Mouse (Mus musculus): Measurements from ENCODE around the gene Cox6b2. TPM values are rescaled to one million over a fixed set of nuclear protein-coding genes. Genes with fewer than 3 reads are reported as not detected.

Cox6b2 gene
- polyA plus RNA-seq, 1 experiment: 41.9 TPM

DNA sequence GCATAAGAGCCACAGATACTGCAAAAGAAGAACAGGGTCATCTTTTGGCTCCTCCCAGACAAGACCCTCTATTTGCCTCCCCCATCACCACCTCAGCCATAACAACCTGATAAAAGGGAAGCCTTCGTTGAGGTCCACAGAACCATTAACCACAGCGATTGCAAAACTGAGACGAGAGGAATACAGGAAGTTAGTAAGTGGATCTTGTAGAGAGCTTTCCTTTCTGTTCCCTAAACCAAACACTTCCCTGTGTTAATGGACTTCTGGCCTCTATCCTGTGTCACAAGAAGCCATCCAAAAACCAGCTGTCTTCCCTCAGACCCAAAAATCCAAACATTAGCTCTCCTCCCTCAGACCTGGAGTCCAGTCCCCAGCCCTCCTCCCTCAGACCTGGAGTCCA, 28.5 kb downstream of the Cox6b2 start:
- Histone ChIP-seq H3K27me3 (ENCODE audit: control insufficient read depth, insufficient read depth, low read length) (no peaks in the 10 kb centered on the region), H3K27ac (ENCODE audit: insufficient read depth, low read length) (no peak overlapping the region), H3K4me1 (ENCODE audit: control insufficient read depth, insufficient read depth, low read length) (no peaks in the 10 kb centered on the region), H3K4me3 (replicated peaks; ENCODE audit: insufficient read depth, low read depth, low read length) (no peak overlapping the region)
- no peak for TF ChIP-seq CTCF (IDR thresholded peaks at IDR 0.05; ENCODE audit: borderline replicate concordance, insufficient read depth, low read depth, low read length)
- TF ChIP-seq POLR2A (IDR thresholded peaks at IDR 0.05; ENCODE audit: borderline replicate concordance, insufficient read depth, low read length): no peak
- no peak for DNase-seq
- WGBS: 84% methylated on average over 3 of the region's 3 CpGs

GRCm38 (mm10) chr7:4723508-4723907, 29.4 kb downstream of the Cox6b2 start:
- Histone ChIP-seq H3K4me3 (replicated peaks; ENCODE audit: insufficient read depth, low read depth, low read length) (peak overlapping the region; percentile 54), H3K27me3 (ENCODE audit: control insufficient read depth, insufficient read depth, low read length) (no peaks in the 10 kb centered on the region), H3K27ac (ENCODE audit: insufficient read depth, low read length) (no peak overlapping the region), H3K4me1 (ENCODE audit: control insufficient read depth, insufficient read depth, low read length) (no peaks in the 10 kb centered on the region)
- 40% methylated on average over 12 of the region's 12 CpGs for WGBS
- DNase-seq: peak; percentile 54 to 57
- TF ChIP-seq CTCF (IDR thresholded peaks at IDR 0.05; ENCODE audit: borderline replicate concordance, insufficient read depth, low read depth, low read length) (no peak), POLR2A (IDR thresholded peaks at IDR 0.05; ENCODE audit: borderline replicate concordance, insufficient read depth, low read length) (no peak)

- no peak for TF ChIP-seq CTCF (IDR thresholded peaks at IDR 0.05; ENCODE audit: borderline replicate concordance, insufficient read depth, low read depth, low read length)
- no peak for TF ChIP-seq POLR2A (IDR thresholded peaks at IDR 0.05; ENCODE audit: borderline replicate concordance, insufficient read depth, low read length)
These were observed 33.6 kb downstream of the Cox6b2 start for GRCm38 (mm10) chr7:4719276-4719675.

GRCm38 (mm10) chr7:4716955-4717354, 35.9 kb downstream of the Cox6b2 start:
- DNase-seq: no peak
- no peaks in the 10 kb centered on the region for H3K27me3 ChIP-seq (ENCODE audit: control insufficient read depth, insufficient read depth, low read length)
- H3K4me3 ChIP-seq (replicated peaks; ENCODE audit: insufficient read depth, low read depth, low read length): no peak overlapping the region
- 67% methylated on average over 6 of the region's 6 CpGs for WGBS
- no peak overlapping the region for H3K27ac ChIP-seq (ENCODE audit: insufficient read depth, low read length)
- no peaks in the 10 kb centered on the region for H3K4me1 ChIP-seq (ENCODE audit: control insufficient read depth, insufficient read depth, low read length)
- TF ChIP-seq CTCF (IDR thresholded peaks at IDR 0.05; ENCODE audit: borderline replicate concordance, insufficient read depth, low read depth, low read length): no peak
- TF ChIP-seq POLR2A (IDR thresholded peaks at IDR 0.05; ENCODE audit: borderline replicate concordance, insufficient read depth, low read length): no peak

More at GRCm38 (mm10) chr7:4719276-4719675, 33.6 kb downstream of the Cox6b2 start:
- Histone ChIP-seq H3K27ac (ENCODE audit: insufficient read depth, low read length) (no peak overlapping the region), H3K4me1 (ENCODE audit: control insufficient read depth, insufficient read depth, low read length) (no peaks in the 10 kb centered on the region), H3K27me3 (ENCODE audit: control insufficient read depth, insufficient read depth, low read length) (no peaks in the 10 kb centered on the region), H3K4me3 (replicated peaks; ENCODE audit: insufficient read depth, low read depth, low read length) (no peak overlapping the region)
- 92% methylated on average over 3 of the region's 3 CpGs for WGBS
- no peak for DNase-seq

GRCm38 (mm10) chr7:4712594-4712993, 40.3 kb downstream of the Cox6b2 start:
- Histone ChIP-seq H3K27me3 (ENCODE audit: control insufficient read depth, insufficient read depth, low read length) (no peaks in the 10 kb centered on the region), H3K27ac (ENCODE audit: insufficient read depth, low read length) (no peak overlapping the region), H3K4me1 (ENCODE audit: control insufficient read depth, insufficient read depth, low read length) (no peaks in the 10 kb centered on the region), H3K4me3 (replicated peaks; ENCODE audit: insufficient read depth, low read depth, low read length) (no peak overlapping the region)
- WGBS: 76% methylated on average over 3 of the region's 3 CpGs
- no peak for TF ChIP-seq POLR2A (IDR thresholded peaks at IDR 0.05; ENCODE audit: borderline replicate concordance, insufficient read depth, low read length)
- TF ChIP-seq CTCF (IDR thresholded peaks at IDR 0.05; ENCODE audit: borderline replicate concordance, insufficient read depth, low read depth, low read length): no peak
- no peak for DNase-seq

GRCm38 (mm10) chr7:4705098-4705497, 47.8 kb downstream of the Cox6b2 start:
- peak; percentile 55; the same call in 1 of the 2 replicates for TF ChIP-seq CTCF (IDR thresholded peaks at IDR 0.05; ENCODE audit: borderline replicate concordance, insufficient read depth, low read depth, low read length)
- no peak for TF ChIP-seq POLR2A (IDR thresholded peaks at IDR 0.05; ENCODE audit: borderline replicate concordance, insufficient read depth, low read length)
- Histone ChIP-seq H3K27me3 (ENCODE audit: control insufficient read depth, insufficient read depth, low read length) (no peaks in the 10 kb centered on the region), H3K4me3 (replicated peaks; ENCODE audit: insufficient read depth, low read depth, low read length) (no peak overlapping the region), H3K4me1 (ENCODE audit: control insufficient read depth, insufficient read depth, low read length) (no peaks in the 10 kb centered on the region), H3K27ac (ENCODE audit: insufficient read depth, low read length) (no peak overlapping the region)
- WGBS: 38% methylated on average over 18 of the region's 18 CpGs
- peak in 1 of 2 experiments; percentile 52 for DNase-seq

GRCm38 (mm10) chr7:4703195-4703594, 49.7 kb downstream of the Cox6b2 start:
- no peaks in the 10 kb centered on the region for H3K4me1 ChIP-seq (ENCODE audit: control insufficient read depth, insufficient read depth, low read length)
- no peak overlapping the region for H3K27ac ChIP-seq (ENCODE audit: insufficient read depth, low read length)
- no peak overlapping the region for H3K4me3 ChIP-seq (replicated peaks; ENCODE audit: insufficient read depth, low read depth, low read length)
- 93% methylated on average over 7 of the region's 7 CpGs for WGBS
- H3K27me3 ChIP-seq (ENCODE audit: control insufficient read depth, insufficient read depth, low read length): no peaks in the 10 kb centered on the region
- DNase-seq: no peak
- TF ChIP-seq POLR2A (IDR thresholded peaks at IDR 0.05; ENCODE audit: borderline replicate concordance, insufficient read depth, low read length) (no peak), CTCF (IDR thresholded peaks at IDR 0.05; ENCODE audit: borderline replicate concordance, insufficient read depth, low read depth, low read length) (no peak)

GRCm38 (mm10) chr7:4702334-4702733, 50.6 kb downstream of the Cox6b2 start:
- Histone ChIP-seq H3K27me3 (ENCODE audit: control insufficient read depth, insufficient read depth, low read length) (no peaks in the 10 kb centered on the region), H3K4me3 (replicated peaks; ENCODE audit: insufficient read depth, low read depth, low read length) (no peak overlapping the region), H3K4me1 (ENCODE audit: control insufficient read depth, insufficient read depth, low read length) (no peaks in the 10 kb centered on the region), H3K27ac (ENCODE audit: insufficient read depth, low read length) (no peak overlapping the region)
- no peak for DNase-seq
- no peak for TF ChIP-seq POLR2A (IDR thresholded peaks at IDR 0.05; ENCODE audit: borderline replicate concordance, insufficient read depth, low read length)
- TF ChIP-seq CTCF (IDR thresholded peaks at IDR 0.05; ENCODE audit: borderline replicate concordance, insufficient read depth, low read depth, low read length): no peak
- 49% methylated on average over 8 of the region's 8 CpGs for WGBS

Other genes starting within 250 kb of the Cox6b2 start
- gene Tnnt1, start 236.7 kb downstream of the Cox6b2 start, polyA plus RNA-seq (2012; rRNA removed): 2.9 and 6.7 TPM in 2 replicates
- gene Tnni3, start 228.9 kb downstream of the Cox6b2 start, polyA plus RNA-seq (2012; rRNA removed): 5.4 and 9.5 TPM in 2 replicates
- 1.1 and 1.4 TPM in 2 replicates for gene Dnaaf3, start 220.6 kb downstream of the Cox6b2 start, polyA plus RNA-seq (2012; rRNA removed)
- 16.9 and 19.0 TPM in 2 replicates for gene Syt5, start 205.6 kb downstream of the Cox6b2 start, polyA plus RNA-seq (2012; rRNA removed)
- gene Ptprh, start 149.1 kb downstream of the Cox6b2 start, polyA plus RNA-seq (2012; rRNA removed): 1.4 TPM in 2 replicates
- gene Tmem86b, start 121.7 kb downstream of the Cox6b2 start, polyA plus RNA-seq (2012; rRNA removed): 45.2 and 47.9 TPM in 2 replicates
- gene Ppp6r1, start 94.1 kb downstream of the Cox6b2 start, polyA plus RNA-seq (2012; rRNA removed): 130 and 136 TPM in 2 replicates
- 94.5 and 96.8 TPM in 2 replicates for gene Hspbp1, start 68.0 kb downstream of the Cox6b2 start, polyA plus RNA-seq (2012; rRNA removed)
- 177 and 182 TPM in 2 replicates for gene Brsk1, start 62.5 kb downstream of the Cox6b2 start, polyA plus RNA-seq (2012; rRNA removed)
- gene Tmem150b, start 27.8 kb downstream of the Cox6b2 start, polyA plus RNA-seq (2012; rRNA removed): not detected in 2 replicates
- 81.5 and 89.6 TPM in 2 replicates for gene Kmt5c, start 13.0 kb downstream of the Cox6b2 start, polyA plus RNA-seq (2012; rRNA removed)
- gene Fam71e2, start 18.2 kb upstream of the Cox6b2 start, polyA plus RNA-seq (2012; rRNA removed): not detected in 2 replicates
- gene Il11, start 29.8 kb upstream of the Cox6b2 start, polyA plus RNA-seq (2012; rRNA removed): 1.2 TPM in 2 replicates
- gene Tmem190, start 29.8 kb upstream of the Cox6b2 start, polyA plus RNA-seq (2012; rRNA removed): not detected in 2 replicates
- gene Tmem238, start 36.6 kb upstream of the Cox6b2 start, polyA plus RNA-seq (2012; rRNA removed): 13.2 and 15.6 TPM in 2 replicates
- gene Rpl28, start 39.8 kb upstream of the Cox6b2 start, polyA plus RNA-seq (2012; rRNA removed): 268 and 296 TPM in 2 replicates
- gene Ube2s, start 59.5 kb upstream of the Cox6b2 start, polyA plus RNA-seq (2012; rRNA removed): 179 and 211 TPM in 2 replicates
- 21.0 and 22.7 TPM in 2 replicates for gene Shisa7, start 91.6 kb upstream of the Cox6b2 start, polyA plus RNA-seq (2012; rRNA removed)
- gene Isoc2b, start 117.2 kb upstream of the Cox6b2 start, polyA plus RNA-seq (2012; rRNA removed): 11.1 and 13.6 TPM in 2 replicates
- 17.4 and 17.7 TPM in 2 replicates for gene Isoc2a, start 124.1 kb upstream of the Cox6b2 start, polyA plus RNA-seq (2012; rRNA removed)
- 0.59 and 0.61 TPM in 2 replicates for gene Gm36210, start 153.4 kb upstream of the Cox6b2 start, polyA plus RNA-seq (2012; rRNA removed)
- gene Zfp628, start 162.1 kb upstream of the Cox6b2 start, polyA plus RNA-seq (2012; rRNA removed): 9.8 and 10.4 TPM in 2 replicates
- 33.5 and 37.5 TPM in 2 replicates for gene Nat14, start 168.9 kb upstream of the Cox6b2 start, polyA plus RNA-seq (2012; rRNA removed)
- gene Ssc5d, start 172.7 kb upstream of the Cox6b2 start, polyA plus RNA-seq (2012; rRNA removed): 1.9 TPM in 2 replicates
- 0.15 and 0.38 TPM in 2 replicates for gene Sbk2, start 211.3 kb upstream of the Cox6b2 start, polyA plus RNA-seq (2012; rRNA removed)
- gene Sbk3, start 218.1 kb upstream of the Cox6b2 start, polyA plus RNA-seq (2012; rRNA removed): 2.6 TPM in 2 replicates
- 64.8 and 65.2 TPM in 2 replicates for gene Zfp579, start 243.1 kb upstream of the Cox6b2 start, polyA plus RNA-seq (2012; rRNA removed)

Data from cerebellum, adult 2 months (tissue).